Mouse (Mus musculus): ENCODE measurements at regions not wholly inside any gene's neighbourhood (a gene's known extent, or its start where the extent isn't known, plus 50 kb on each side); places are given as distances from the start of the nearest gene placed in this dataset.
A peak's percentile ranks its signal among the peaks of the same experiment; 100 is the strongest.
"Not testable (repeated sequence)": the region's sequence is repeated elsewhere in the genome, so short reads cannot be mapped to it uniquely, and the experiment has no call there.

DNA sequence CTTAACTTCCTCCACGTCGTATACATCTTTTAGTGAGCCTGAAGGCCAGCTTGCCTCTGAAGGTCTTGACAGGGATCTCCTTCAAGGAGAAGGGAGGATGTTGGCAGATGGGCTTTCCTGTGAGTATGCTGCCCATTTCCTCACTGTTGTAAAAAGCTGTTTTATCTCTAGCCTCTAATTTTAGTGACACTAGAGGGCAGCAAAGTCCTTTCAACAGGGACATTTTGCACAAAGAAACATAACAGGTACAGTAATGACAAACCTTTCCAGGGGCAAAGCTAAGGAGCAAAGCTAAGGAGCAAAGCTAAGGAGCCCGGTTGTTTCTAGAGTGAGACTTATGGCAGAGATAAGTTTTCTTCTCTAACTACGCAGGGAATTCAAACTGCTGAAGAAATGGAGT, 59.0 kb upstream of the Kbtbd8 start:
- peak; percentile 12 to 41 for DNase-seq (ENCODE audit: low spot score in 2 of 2)

DNA sequence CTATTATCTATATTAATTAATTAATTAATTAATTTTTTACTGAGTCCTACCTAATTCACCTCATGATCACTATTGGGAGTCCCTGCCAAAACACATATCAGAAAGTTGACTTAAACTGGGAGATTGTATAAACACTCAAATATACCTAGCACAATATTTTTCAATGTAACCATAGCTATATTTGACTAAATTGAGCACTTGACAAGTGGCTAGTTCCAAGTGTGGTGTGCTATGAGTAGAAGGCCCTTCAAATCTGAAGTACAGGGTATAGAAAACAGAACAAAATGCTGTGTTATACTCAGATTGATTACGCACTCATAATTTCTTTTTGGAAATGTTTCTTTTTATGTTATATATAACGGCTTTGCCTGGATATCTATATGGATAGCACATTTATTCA, 60.8 kb upstream of the Kbtbd8 start:
- DNase-seq (ENCODE audit: low spot score in 2 of 2), result no peak

DNA sequence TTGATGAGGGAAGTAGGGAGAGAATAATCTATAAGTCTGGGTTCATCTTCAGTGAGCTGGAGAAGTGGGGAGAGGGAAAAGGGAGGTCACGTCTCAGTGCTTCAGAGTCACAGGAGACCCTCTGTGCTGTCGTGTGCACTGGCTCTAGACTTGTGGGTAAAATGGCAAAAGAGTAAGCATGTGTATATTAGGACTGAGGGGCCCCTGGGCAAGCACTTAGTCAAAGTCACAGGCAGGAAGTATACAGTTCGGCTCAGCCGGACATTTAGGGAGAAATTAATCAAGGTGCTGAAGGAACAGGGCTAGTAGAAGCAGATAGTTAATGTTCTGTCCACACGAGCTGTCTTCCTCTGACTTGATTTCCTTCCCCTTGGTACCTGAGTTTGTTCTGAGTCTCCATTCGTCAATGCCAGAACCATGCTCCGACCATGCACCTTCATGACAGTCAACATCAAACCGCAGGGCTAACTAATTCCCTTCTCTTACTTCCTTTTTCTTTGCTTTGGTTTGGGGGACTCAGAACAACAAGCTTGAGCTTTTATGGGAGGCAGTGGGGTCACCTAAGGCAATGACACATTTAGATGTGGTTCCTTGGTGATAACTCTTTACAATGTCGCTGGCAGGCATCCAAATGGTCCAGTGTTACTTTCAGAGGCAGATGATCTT, 63.2 kb upstream of the Kbtbd8 start:
- DNase-seq (ENCODE audit: low spot score in 2 of 2), result no peak

DNA sequence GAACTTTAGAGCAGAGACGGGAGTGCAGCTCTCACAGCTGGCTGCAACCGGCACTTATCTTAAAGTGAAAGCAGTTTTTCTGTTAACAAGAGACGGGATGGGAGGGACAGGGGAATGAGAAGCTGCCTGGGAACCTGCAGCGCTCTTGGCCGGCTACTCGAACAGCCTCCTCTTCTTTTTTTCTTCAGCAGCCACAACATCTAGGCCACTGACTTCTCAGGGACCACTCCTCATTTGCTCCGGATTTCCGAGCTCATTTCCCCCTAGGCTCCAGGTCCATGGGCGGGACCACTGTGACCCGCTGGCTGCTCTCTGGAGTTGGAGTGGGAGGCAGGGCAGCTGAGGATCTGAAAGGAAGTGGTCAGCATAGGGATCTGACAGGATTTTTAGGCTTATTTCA, 75.7 kb upstream of the Kbtbd8 start:
- not testable (repeated sequence) for DNase-seq (ENCODE audit: low spot score in 2 of 2)

DNA sequence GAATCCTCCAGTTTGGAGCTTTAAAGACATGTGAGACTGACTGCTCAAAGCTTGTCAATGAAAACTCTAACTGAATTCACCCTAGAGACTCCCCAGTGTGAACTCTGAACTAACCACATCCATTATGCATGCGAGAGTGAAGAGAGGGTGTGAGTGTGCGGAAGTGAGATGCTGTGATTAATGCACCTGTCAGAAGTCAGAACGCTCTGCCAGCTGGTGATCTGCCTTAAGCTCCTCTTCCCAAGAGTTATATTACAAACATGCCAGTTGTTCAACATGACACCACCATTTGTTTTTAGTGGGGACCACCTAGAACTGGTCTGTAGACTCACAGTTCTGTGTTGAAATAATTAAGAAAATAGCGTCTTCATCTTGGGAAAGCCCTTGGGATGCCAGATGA, 92.8 kb upstream of the Kbtbd8 start:
- no peak for DNase-seq (ENCODE audit: low spot score in 2 of 2)

DNA sequence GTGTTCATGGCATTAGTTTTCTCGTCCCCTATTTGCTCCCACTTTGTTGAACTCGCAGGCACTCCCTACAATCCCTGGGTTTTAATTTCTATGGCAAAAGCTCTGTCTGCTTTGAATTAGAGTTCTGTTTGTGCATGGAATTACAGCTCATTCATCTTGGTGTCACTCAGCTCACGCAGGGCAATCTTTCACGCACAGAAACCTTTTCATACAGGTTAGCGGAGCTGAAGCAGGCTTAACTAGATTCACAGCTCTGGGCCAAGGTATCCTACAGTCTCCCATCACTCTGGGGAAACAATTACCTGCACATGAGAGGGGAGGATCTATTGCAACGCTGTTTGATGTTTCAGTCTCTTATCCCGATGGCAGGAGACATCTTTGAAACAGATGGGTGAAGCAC, 95.3 kb upstream of the Kbtbd8 start:
- no peak for DNase-seq (ENCODE audit: low spot score in 2 of 2)

DNA sequence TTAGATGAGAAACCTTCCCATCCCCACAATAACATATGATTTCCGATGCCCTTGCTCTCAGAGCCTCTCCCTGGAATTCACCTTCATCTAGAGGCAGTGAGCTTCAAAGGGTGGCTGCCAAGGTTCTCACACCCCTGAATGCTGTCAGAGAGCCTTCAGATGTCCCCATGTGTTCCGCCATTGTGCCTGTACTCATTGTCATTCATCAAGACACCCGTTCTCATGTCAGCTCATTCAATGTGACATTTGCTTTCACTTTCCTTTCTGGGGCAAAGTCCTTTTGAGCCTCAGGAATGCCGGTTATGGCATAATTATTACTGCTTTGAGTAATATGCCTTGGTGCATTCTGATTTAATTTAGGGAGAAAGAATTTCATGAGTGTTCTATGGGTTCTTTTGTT, 99.1 kb upstream of the Kbtbd8 start:
- DNase-seq (ENCODE audit: low spot score in 2 of 2), result no peak

DNA sequence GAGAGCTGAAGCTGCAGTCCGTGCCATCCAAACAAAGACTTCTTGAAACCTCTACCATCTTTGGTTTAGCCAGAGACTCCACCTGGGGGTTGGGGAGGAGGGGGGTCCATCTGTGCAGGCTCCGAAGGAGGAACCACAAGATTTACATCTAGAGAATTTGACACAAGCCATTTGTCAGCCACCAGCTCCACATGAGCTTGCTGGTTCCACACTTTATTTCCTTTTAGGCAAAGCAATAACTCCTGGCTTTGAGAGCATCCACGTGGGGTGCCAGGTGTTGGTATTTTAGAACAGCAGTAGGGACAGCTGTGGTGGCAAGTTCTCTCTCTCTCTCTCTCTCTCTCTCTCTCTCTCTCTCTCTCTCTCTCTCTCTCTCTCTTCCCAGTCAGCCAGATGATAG, 99.6 kb upstream of the Kbtbd8 start:
- DNase-seq (ENCODE audit: low spot score in 2 of 2), result no peak

DNA sequence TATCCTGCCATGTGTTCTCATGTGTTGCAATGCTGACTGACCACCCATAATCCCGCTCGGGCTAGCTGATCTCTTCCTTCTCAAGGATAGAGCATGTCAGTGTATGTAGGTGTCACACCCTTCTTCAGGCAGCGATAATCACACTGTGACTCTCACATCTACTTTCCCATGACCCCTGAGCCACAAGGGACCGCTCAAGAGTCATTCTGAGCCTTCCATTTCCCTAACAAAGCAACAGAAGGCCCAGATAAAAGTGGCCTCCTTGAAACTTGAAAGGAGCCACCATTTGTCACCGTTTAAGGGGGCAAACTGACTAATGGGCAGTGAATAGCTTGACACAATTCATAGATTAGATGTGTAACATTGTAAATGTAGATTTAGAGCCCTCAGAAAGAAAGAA, 103.9 kb upstream of the Kbtbd8 start:
- no peak for DNase-seq (ENCODE audit: low spot score in 2 of 2)

DNA sequence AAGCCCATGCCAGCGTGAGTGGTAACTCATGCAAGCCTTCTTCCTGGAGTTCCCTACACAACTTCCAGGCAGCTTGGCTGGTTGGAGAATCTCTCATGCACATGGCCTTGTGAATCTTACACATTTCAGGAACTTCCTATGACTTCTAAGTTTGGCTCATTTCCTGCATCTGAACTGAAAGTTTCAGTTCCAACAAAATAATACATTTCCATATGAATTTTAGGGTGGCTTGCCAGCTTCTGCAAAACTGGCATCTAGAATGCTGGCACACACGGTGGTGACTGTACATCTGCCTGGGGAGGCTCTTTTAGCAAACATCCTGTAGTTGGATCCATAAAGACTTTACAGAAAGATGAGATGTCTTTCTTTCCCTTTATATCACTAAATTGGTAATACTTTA, 110.6 kb upstream of the Kbtbd8 start:
- peak; percentile 4 to 17 for DNase-seq (ENCODE audit: low spot score in 2 of 2)

DNA sequence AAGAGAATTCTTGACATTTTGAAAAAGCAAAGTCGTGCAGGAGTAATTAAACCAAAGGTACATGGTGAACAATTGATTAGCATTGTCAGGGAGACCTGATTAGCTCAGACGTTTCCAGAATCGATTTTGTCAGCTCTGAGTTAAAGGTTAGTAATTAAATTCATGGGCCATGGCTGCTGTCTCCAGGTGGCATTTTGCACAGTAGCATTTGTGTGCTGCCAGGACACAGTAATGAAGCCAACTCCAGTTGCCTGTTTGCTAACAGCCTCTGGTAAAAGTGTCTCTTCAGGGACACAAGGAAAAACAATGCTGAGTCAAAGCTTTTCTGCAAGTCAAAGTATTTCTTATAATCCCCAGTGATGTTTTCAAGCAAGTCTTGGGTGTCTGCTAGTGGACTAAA, 113.3 kb upstream of the Kbtbd8 start:
- no peak for DNase-seq (ENCODE audit: low spot score in 2 of 2)

DNA sequence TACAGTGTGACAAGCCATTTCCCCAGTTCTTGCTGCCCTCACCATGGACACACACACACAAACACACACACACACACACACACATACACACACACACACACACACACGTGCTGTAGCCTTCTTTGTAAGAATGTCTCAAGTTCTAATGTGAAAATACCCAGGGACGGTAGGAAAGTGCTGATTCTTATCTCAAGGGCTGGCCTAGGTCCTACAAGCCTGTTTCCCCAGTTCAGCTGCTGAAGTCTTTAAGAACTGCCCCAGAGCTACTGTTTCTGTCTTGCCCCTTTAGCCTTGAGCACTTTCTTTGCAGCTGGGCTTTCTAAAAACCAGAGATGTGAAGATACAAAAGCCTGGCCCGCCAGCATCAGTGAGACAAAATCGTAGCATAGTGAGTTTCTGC, 117.5 kb upstream of the Kbtbd8 start:
- no peak for DNase-seq (ENCODE audit: low spot score in 2 of 2)

DNA sequence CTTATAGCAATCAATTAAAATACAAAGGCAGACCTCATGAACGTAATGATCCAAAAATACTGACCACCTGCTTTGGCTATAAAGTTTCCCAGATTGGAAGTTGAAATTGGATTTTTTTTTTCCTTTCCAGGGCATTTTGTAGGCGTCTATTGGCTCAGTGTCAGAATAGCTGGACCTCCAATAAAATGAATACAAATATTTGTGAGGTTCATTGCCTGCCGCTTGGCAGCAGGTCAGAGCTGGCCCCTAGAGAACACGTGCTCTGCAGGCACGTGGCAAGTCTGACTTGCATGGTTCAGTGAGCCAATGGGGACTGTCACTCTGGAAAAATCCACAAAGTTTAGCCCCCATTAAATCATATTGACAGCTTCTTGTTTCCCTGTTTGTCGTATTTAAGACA, 118.0 kb upstream of the Kbtbd8 start:
- no peak for DNase-seq (ENCODE audit: low spot score in 2 of 2)

DNA sequence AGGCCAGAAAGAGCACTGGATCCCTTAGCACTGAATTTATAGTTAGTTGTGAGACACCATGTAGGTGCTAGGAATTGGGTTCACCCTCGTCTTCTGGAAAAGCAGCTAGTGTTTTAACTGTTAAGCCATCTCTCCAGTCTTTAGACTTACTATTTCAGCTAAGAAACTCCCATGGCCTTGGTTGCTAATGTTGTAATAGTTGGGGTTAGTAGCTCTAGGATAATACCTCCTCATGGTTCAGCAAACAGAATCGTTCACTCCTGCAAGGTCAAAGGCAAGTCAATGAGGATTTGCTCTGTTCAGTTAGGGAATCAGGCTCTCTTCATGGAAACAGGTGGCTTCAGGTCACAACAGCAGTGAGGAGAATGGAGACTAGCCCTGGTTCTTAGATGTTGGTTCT, 118.7 kb upstream of the Kbtbd8 start:
- DNase-seq (ENCODE audit: low spot score in 2 of 2), result no peak

DNA sequence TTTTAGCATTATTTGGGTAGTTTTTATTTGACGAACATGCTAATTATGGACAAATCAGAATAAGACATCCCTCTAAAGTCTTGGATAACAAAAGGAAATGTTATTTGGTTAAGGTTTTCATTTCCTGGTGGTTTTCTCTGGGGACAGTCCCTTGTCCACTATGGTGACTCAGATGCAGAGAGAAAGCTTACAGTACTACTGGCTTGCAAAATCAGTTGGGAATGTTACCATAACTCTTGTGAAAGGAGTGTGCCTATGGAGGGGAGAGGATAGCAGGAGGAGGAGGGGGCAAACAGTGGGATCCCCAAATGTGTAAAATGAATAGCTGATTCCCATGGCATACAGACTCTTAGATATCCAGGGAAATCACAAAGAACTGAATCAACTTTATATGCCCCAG, 122.7 kb upstream of the Kbtbd8 start:
- no peak for DNase-seq (ENCODE audit: low spot score in 2 of 2)

DNA sequence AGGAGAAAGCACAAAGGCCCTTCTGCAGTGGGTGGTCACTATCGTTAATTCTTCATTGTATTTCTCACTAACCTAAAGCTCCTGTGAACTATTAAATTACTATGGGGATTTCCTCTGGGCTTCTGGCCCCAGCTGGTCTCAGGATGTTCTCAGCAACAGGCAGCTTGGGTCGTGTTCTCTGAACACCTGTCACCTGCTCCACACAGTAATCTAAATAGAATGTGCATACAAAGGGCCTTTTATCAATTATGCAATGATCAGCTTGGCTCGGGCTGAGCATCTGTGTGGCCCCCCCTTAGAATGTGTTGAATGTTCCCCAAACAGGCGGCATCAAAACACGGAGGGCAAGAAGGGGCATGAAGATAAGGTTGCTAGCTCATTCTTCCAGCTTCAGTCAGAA, 129.6 kb upstream of the Kbtbd8 start:
- DNase-seq (ENCODE audit: low spot score in 2 of 2), result no peak

DNA sequence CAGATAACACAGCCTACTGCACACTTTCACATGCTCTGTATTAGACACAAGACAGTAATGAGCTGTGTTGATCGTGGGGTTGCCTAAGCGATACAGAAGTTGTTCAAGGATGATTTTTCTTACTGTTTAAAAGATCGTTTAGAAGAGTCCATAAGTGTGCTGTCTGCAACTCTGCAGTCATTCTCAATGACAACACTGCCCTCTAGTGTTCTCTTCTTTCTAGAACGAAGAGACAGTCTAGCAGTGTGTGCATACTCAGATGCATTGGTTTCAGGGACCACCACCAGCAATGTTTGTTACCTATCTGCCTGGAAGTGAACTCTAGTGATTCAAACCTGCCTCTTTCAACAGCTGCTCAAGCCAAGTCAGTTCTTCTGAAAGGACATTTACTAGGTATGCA, 130.7 kb upstream of the Kbtbd8 start:
- peak; percentile 16 to 21 for DNase-seq (ENCODE audit: low spot score in 2 of 2)

DNA sequence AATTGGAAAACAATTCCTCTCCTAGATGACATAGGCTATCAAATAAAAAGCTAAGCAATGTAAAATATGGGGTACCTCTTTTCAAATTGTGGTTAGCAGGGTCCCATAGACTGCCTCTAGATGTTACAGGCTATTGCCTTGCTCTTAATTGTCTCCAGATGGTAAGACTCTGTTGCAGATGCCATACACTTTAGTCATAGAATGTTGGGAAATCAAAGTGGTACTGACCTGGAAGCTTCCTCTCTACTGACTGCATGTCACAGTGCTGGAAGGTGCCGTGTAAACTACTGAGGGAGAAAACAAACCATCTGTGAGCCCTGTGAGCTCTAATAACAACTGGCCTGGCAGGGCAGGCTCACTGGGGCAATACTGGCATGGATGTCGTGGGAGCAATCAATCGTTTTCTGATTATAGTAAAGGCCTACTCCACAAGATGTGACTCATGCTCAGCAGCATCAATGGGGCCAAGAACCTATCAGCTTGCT, 132.6 kb upstream of the Kbtbd8 start:
- no peak for DNase-seq (ENCODE audit: low spot score in 2 of 2)

DNA sequence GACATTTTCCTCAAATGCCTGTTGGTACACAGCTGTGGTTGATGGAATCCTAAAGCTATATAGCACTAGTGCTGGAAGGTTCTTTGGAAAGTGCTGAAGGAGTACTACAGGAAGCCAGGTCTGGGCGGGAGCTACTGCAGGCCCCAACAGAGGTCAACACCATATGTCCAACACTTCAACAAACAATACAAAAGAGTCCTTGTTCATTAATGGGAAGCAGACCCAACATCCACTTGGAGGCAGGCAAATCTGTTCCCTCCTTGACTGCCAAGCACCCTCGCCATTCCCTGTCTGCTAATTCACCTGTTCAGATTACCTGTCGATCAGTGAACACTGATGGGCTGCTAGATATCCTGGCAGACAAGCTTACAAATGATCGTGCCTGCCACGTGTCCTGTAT, 148.4 kb upstream of the Kbtbd8 start:
- no peak for DNase-seq (ENCODE audit: low spot score in 2 of 2)

DNA sequence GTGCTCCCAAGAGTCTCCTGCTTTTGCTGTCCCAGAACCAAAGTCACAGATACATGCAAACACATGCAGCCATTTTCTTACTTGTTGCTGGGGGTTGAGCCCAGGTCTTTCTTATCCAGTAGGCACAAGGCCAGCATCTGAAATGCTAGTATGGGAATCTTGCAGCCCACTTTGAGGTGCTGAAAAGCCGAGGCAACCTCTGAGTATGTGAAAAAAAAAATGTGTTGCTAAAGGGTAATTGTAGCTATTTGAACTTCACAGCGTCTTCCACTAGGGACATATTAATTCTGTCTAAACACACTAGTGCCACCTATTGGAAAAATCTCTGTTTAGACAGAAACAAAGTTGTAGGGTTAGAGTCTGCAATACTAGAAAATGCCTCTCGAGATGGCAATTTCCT, 150.1 kb upstream of the Kbtbd8 start:
- no peak for DNase-seq (ENCODE audit: low spot score in 2 of 2)

DNA sequence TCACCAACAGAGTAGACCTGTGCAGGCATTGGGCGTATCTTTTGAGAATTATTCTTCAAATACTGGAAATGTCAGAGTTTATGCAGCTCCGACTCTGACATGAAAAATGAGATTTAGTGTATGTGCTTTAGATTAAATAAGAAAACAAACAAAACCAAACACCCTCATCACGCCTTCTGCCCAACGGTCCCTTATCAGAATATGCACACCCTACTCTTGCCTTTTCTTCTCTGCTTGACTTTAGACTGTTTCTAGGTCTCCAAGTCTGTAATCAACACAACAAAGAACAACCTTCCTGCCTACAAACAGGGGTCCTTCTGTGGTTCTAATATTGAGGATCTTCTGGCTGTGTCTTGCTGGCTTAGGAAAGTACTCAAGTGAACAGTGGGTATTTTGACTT, 153.8 kb upstream of the Kbtbd8 start:
- DNase-seq (ENCODE audit: low spot score in 2 of 2), result no peak

DNA sequence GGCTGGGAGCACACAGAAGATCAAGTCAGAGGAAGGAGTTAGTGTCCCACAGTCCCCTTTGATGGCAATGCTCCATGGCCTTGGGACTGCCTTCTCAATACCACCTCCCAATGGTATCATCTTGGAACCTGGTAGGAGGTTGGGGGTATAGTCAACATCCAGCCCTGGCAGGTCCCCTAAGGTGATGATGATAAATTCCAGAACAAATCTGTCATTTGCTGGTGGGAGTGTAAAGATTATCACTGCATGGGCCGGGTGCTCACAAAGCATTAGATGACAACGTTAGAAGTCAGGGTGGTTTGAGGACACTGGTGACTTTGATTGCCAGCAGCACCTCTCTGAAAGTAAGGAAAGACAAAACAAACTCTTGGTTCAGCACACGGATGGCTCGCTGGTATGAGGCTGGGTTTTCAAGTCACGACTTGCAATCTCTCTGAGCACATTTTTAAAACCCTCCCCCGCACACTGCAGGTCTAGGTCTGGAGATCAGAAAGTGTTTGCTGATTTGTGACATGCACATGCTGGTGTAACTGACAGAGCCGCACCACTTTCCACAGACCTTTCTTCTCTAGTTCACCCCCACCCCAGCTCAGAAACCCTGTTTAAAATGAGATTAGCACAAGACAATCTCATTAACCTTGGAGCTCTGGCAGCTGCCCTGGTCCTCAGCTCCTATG, 154.5 kb upstream of the Kbtbd8 start:
- no peak for DNase-seq (ENCODE audit: low spot score in 2 of 2)

DNA sequence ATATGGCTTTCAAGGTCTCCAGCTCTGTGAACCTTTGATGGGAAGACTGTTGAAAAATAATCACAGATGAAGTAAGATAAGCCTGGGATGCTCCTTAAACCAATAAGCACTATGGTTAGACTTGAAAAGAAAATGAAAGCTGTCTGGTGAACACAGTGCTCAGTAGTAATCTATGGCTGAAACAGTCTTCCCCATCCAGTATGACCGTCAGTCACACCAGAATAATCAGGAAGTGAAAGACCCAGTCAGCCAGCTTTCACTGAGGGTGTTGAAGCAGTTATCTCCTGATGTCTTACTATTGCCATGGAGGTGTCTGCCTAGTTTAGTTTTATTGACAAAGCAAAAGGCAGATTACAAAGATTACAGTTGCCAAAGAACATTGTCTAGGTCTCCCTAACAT, 155.2 kb upstream of the Kbtbd8 start:
- DNase-seq (ENCODE audit: low spot score in 2 of 2), result no peak
